Mouse (Mus musculus): ENCODE data around the gene 4930578C19Rik. TPM values are rescaled to one million over a fixed set of nuclear protein-coding genes. Genes with fewer than 3 reads are reported as not detected.

The 4930578C19Rik gene
- polyA plus RNA-seq, 1 experiment from 2014 or later, result not detected

DNA sequence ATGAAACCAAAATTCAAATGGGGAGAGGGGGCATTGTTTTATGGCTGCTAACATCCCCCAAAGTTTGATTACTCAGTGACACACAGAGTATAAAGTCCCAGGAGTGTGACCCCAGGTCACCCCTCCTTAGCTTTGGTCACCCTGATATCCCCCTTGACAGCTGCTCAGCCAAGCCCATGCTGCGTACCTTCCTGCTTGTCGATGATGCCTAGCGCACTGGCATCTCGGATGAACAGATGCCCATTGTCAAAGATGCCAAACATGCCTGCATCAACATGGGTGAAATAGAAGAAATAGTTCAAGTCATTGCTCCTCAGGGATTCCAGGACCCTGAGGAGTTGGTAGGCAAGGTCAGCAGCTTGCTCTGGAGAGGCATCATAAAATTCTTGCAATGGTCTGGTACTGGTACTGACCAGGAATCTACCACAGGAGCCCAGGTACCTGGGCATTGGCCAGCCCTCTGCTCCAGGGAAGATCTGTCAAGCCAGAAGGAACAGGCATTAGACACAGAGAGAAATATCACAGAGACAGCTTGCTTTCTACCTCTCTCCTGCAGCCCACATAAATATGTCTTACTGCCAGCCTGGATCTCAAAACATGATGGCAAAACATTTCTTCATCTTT, 40.9 kb downstream of the 4930578C19Rik start:
- DNase-seq (no peak), ATAC-seq (no peak)
- H3K4me2 ChIP-seq (ENCODE audit: low read depth, low read length), result no peak overlapping the region
- no peak overlapping the region for H3K4me3 ChIP-seq (ENCODE audit: low read depth, low read length)
- no peak overlapping the region for H3K27ac ChIP-seq (ENCODE audit: low read depth)
- no peaks in the 10 kb centered on the region for H3K4me1 ChIP-seq (ENCODE audit: insufficient read depth)
- H3K36me3 ChIP-seq (replicated peaks; ENCODE audit: insufficient read depth, low read length), result no peaks in the 10 kb centered on the region
- no peak for TF ChIP-seq CTCF (IDR thresholded peaks at IDR 0.05; ENCODE audit: low read depth)
- TF ChIP-seq EP300 (IDR thresholded peaks at IDR 0.05; ENCODE audit: low read depth), result no peak
- no peaks in the 10 kb centered on the region for H3K27me3 ChIP-seq (ENCODE audit: insufficient read depth, low read length)
- H3K9ac ChIP-seq (replicated peaks), result no peak overlapping the region
- 84% methylated on average over 4 of the region's 4 CpGs for WGBS (ENCODE audit: insufficient replicate concordance)
- no peaks in the 10 kb centered on the region for H3K9me3 ChIP-seq (ENCODE audit: low read length)

DNA sequence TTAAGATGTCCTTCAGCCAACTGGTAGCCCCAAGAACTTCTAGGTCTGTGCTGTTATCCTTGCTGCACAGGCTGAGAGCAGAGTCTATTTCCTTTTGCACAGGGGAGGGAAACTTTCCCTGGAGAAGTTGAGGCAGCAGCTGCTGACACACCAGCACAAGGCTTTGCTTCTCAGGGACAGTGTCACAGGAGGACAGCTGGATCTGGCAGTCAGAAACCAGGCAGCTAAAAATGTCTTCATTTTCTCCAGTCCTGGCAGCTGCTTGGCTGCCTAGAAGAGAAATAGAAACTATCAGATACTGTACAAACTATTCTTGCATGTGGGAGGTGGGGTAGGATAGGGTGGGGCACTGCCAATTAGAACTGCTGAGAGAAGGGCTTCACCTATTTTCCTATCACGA, 42.2 kb downstream of the 4930578C19Rik start:
- no peak for DNase-seq
- Histone ChIP-seq H3K27ac (ENCODE audit: low read depth) (no peak overlapping the region), H3K9me3 (ENCODE audit: low read length) (no peaks in the 10 kb centered on the region), H3K36me3 (replicated peaks; ENCODE audit: insufficient read depth, low read length) (no peaks in the 10 kb centered on the region), H3K4me3 (ENCODE audit: low read depth, low read length) (no peak overlapping the region), H3K4me1 (ENCODE audit: insufficient read depth) (no peaks in the 10 kb centered on the region), H3K27me3 (ENCODE audit: insufficient read depth, low read length) (no peaks in the 10 kb centered on the region), H3K4me2 (ENCODE audit: low read depth, low read length) (no peak overlapping the region), H3K9ac (replicated peaks) (no peak overlapping the region)
- TF ChIP-seq EP300 (IDR thresholded peaks at IDR 0.05; ENCODE audit: low read depth) (no peak), CTCF (IDR thresholded peaks at IDR 0.05; ENCODE audit: low read depth) (no peak)
- WGBS (ENCODE audit: insufficient replicate concordance), result 42% methylated on average over 1 of the region's 1 CpGs
- no peak for ATAC-seq

DNA sequence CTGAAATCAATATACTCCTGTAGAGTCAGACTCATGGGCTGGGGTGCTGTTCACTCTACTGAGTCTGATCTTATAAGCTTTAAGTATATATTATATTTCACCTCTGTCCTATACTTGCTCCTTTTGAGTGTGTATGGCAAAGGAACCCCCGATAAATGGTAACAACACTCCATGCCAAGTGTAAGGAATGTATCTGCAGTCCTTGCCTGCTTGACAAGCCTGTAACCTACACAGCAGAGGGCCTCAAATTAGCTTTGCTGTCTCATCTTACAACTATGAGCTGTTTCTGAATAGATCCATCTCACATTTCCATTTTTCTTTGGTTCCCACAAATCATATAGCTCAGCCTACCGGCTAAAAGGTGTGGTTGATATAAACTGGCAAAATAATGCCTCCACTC, 46.6 kb downstream of the 4930578C19Rik start:
- no peak overlapping the region for H3K4me3 ChIP-seq (ENCODE audit: low read depth, low read length)
- H3K9me3 ChIP-seq (ENCODE audit: low read length), result no peaks in the 10 kb centered on the region
- no peaks in the 10 kb centered on the region for H3K4me1 ChIP-seq (ENCODE audit: insufficient read depth)
- H3K4me2 ChIP-seq (ENCODE audit: low read depth, low read length), result no peak overlapping the region
- DNase-seq (no peak), ATAC-seq (no peak)
- WGBS (ENCODE audit: insufficient replicate concordance), result 76% methylated on average over 2 of the region's 2 CpGs
- H3K9ac ChIP-seq (replicated peaks), result no peak overlapping the region
- H3K36me3 ChIP-seq (replicated peaks; ENCODE audit: insufficient read depth, low read length), result no peaks in the 10 kb centered on the region
- H3K27ac ChIP-seq (ENCODE audit: low read depth), result no peak overlapping the region
- H3K27me3 ChIP-seq (ENCODE audit: insufficient read depth, low read length), result no peaks in the 10 kb centered on the region
- no peak for TF ChIP-seq EP300 (IDR thresholded peaks at IDR 0.05; ENCODE audit: low read depth)
- no peak for TF ChIP-seq CTCF (IDR thresholded peaks at IDR 0.05; ENCODE audit: low read depth)

DNA sequence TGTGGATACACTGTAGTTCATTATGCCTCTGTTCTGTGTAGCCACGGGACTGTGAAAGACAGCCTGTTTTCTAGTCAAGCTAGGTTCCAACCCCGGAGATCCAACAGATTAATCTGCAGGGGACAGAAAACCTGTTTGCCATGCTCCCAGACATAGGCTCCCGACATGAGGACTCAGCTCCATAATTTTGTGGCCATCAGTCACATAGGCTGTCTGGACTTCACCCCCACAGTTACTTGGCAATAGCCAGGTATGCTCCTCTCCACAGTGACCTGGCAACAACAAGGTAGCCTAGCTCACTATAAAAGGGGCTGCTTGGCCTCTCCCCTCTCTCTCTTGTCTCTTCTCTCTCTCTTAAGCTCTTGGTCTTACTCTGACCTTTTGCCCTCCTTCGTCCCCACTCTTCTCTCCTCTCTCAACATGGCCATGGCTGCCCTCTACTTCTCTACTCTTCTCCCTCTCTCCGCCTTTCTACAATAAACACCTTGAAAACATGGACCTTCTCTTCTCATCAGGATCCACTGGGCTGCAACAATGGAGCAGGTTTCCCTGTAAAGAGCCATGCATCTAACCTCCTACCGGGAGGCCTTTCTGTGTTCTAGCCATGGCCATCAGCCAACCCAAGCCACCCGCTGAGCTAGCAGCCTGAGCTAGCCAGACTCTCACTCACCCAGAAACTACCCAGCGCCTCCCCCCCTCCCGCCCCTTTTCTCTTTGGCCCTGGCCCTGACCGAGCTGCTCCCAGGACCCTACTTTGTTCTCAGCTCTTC, 49.9 kb downstream of the 4930578C19Rik start:
- Histone ChIP-seq H3K4me2 (ENCODE audit: low read depth, low read length) (no peak overlapping the region), H3K9me3 (ENCODE audit: low read length) (no peaks in the 10 kb centered on the region), H3K36me3 (replicated peaks; ENCODE audit: insufficient read depth, low read length) (no peaks in the 10 kb centered on the region), H3K4me3 (ENCODE audit: low read depth, low read length) (no peak overlapping the region), H3K4me1 (ENCODE audit: insufficient read depth) (no peaks in the 10 kb centered on the region), H3K27me3 (ENCODE audit: insufficient read depth, low read length) (no peaks in the 10 kb centered on the region), H3K9ac (replicated peaks) (no peak overlapping the region), H3K27ac (ENCODE audit: low read depth) (no peak overlapping the region)
- DNase-seq (no peak), ATAC-seq (no peak)
- 79% methylated on average over 9 of the region's 10 CpGs for WGBS (ENCODE audit: insufficient replicate concordance)
- TF ChIP-seq EP300 (IDR thresholded peaks at IDR 0.05; ENCODE audit: low read depth) (no peak), CTCF (IDR thresholded peaks at IDR 0.05; ENCODE audit: low read depth) (no peak)

DNA sequence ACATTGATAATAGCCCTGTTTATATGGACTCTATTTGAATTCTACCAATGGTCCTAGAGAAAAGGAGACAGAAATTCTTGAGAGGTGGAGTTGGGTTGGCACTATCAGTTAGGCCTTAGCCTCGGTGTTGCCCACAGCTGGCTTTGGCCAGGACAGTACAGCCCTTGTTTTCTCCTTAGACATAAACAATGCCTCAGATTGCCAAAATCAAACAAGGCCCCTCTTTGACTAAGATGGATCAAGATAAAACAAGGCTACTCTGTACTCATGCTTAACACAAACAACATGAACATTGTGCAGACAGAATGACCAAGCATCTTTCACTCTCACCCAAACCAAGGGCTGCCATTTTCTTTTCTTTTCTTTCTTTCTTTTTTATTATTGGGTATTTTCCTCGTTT, 51.6 kb downstream of the 4930578C19Rik start:
- Histone ChIP-seq H3K9ac (replicated peaks) (no peak overlapping the region), H3K27ac (ENCODE audit: low read depth) (no peak overlapping the region), H3K4me2 (ENCODE audit: low read depth, low read length) (no peak overlapping the region), H3K27me3 (ENCODE audit: insufficient read depth, low read length) (no peaks in the 10 kb centered on the region), H3K9me3 (ENCODE audit: low read length) (no peaks in the 10 kb centered on the region), H3K36me3 (replicated peaks; ENCODE audit: insufficient read depth, low read length) (no peaks in the 10 kb centered on the region), H3K4me3 (ENCODE audit: low read depth, low read length) (no peak overlapping the region), H3K4me1 (ENCODE audit: insufficient read depth) (no peaks in the 10 kb centered on the region)
- DNase-seq (no peak), ATAC-seq (no peak)
- 45% methylated on average over 2 of the region's 2 CpGs for WGBS (ENCODE audit: insufficient replicate concordance)
- TF ChIP-seq CTCF (IDR thresholded peaks at IDR 0.05; ENCODE audit: low read depth) (no peak), EP300 (IDR thresholded peaks at IDR 0.05; ENCODE audit: low read depth) (no peak)

DNA sequence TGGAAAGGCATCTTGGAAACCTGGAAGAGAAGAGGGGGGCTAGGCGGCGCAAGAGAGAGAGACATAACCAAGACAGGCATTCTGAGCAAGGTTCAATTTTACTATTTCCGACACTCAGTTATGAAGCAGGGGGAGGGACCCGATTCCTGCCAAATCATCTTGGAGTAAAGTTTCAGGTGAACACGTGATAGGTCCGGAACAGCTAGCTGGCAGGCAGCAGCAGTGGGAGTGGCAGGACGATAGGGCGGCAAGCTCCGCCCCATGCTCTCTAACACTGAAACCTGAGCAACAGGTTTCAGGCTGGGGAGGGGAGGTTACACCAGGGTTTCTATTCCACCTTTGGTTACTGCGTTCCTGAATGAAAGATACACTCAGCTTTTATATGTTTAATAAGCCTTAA, 58.9 kb downstream of the 4930578C19Rik start:
- no peak overlapping the region for H3K4me2 ChIP-seq (ENCODE audit: low read depth, low read length)
- no peak for DNase-seq
- H3K4me1 ChIP-seq (ENCODE audit: insufficient read depth), result no peaks in the 10 kb centered on the region
- no peak for ATAC-seq
- no peak for TF ChIP-seq CTCF (IDR thresholded peaks at IDR 0.05; ENCODE audit: low read depth)
- TF ChIP-seq EP300 (IDR thresholded peaks at IDR 0.05; ENCODE audit: low read depth), result no peak
- H3K36me3 ChIP-seq (replicated peaks; ENCODE audit: insufficient read depth, low read length), result no peaks in the 10 kb centered on the region
- WGBS (ENCODE audit: insufficient replicate concordance), result 39% methylated on average over 10 of the region's 10 CpGs
- H3K27ac ChIP-seq (ENCODE audit: low read depth), result no peak overlapping the region
- H3K9ac ChIP-seq (replicated peaks), result no peak overlapping the region
- H3K27me3 ChIP-seq (ENCODE audit: insufficient read depth, low read length), result no peaks in the 10 kb centered on the region
- H3K4me3 ChIP-seq (ENCODE audit: low read depth, low read length), result no peak overlapping the region
- no peaks in the 10 kb centered on the region for H3K9me3 ChIP-seq (ENCODE audit: low read length)
